Mouse (Mus musculus): ENCODE measurements at regions not wholly inside any gene's neighbourhood (a gene's known extent, or its start where the extent isn't known, plus 50 kb on each side); places are given as distances from the start of the nearest gene placed in this dataset.

DNA sequence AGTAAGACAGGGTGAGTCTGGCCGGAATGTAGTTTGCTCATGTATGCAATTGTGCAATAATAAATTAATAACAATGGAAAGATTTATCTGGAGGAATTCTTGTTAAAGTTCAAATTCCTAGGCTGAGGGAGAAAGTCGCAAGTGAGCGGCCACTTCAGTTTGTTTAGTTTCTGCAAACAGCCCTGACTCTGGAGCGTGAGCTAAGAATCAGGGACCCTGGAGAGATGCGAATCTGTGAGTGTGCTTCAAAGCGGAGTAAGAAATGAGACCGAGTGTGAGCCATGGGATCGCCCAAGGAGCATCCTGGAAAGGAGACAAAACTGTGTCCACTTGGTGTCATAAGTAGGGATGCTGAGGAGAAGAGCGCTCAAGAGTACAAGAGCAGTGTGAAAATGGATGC, 104.2 kb upstream of the Lrig3 start:
- no peak overlapping the region for H3K4me3 ChIP-seq (ENCODE audit: low read depth, low read length)
- H3K36me3 ChIP-seq (replicated peaks) = no peaks in the 10 kb centered on the region
- H3K9me3 ChIP-seq (replicated peaks) = peaks cover 37% of the 10 kb centered on the region
- no peak for DNase-seq (ENCODE audit: low spot score)
- H3K27me3 ChIP-seq (ENCODE audit: insufficient read depth, low read length) = no peaks in the 10 kb centered on the region
- no peak for TF ChIP-seq CTCF (IDR thresholded peaks at IDR 0.05; ENCODE audit: low read depth, low read length)
- no peak for TF ChIP-seq GATA2 (IDR thresholded peaks at IDR 0.05; ENCODE audit: borderline replicate concordance, low read depth, low read length)
- TF ChIP-seq POLR2AphosphoS5 (IDR thresholded peaks at IDR 0.05; ENCODE audit: insufficient replicate concordance, low read depth, low read length) = no peak
- no peak for TF ChIP-seq GATA1 (IDR thresholded peaks at IDR 0.05; ENCODE audit: borderline replicate concordance, low read length)
- TF ChIP-seq TAL1 (conservative IDR thresholded peaks at IDR 0.05; ENCODE audit: low read depth, low read length) = no peak
- no peaks in the 10 kb centered on the region for H3K4me1 ChIP-seq (ENCODE audit: insufficient read depth, low read depth, low read length)
- ATAC-seq (ENCODE audit: extremely low read depth, insufficient number of reproducible peaks, low FRiP score, poor library complexity, severe bottlenecking) = no peak

DNA sequence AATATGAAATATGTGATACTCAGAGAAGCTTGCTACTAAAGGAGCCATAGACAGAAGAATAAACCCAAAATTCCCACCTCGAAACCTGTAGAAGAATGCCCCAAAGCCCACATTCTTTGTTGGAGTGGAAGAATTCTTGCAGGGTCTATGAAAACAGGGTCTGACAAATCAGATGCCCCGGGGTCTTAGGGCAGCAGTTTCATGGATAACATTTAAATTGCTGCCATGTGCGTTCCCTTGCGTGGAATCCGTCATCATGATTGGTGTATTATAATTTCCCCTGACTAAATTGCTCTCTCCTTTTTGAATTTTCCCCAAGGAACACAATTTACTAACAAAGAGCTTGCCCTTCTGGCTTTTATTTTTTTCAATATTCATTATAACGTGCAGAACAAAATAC, 99.6 kb upstream of the Lrig3 start:
- no peaks in the 10 kb centered on the region for H3K27me3 ChIP-seq (ENCODE audit: insufficient read depth, low read length)
- H3K36me3 ChIP-seq (replicated peaks) = no peaks in the 10 kb centered on the region
- TF ChIP-seq GATA1 (IDR thresholded peaks at IDR 0.05; ENCODE audit: borderline replicate concordance, low read length) (no peak), POLR2AphosphoS5 (IDR thresholded peaks at IDR 0.05; ENCODE audit: insufficient replicate concordance, low read depth, low read length) (no peak)
- ATAC-seq (ENCODE audit: extremely low read depth, insufficient number of reproducible peaks, low FRiP score, poor library complexity, severe bottlenecking) (no peak), DNase-seq (ENCODE audit: low spot score) (no peak)
- no peak overlapping the region for H3K4me3 ChIP-seq (ENCODE audit: low read depth, low read length)
- H3K4me1 ChIP-seq (ENCODE audit: insufficient read depth, low read depth, low read length) = no peaks in the 10 kb centered on the region
- peaks cover 22% of the 10 kb centered on the region for H3K9me3 ChIP-seq (replicated peaks)

GRCm38 (mm10) chr10:125884563-125884962, 81.4 kb upstream of the Lrig3 start:
- no peak overlapping the region for H3K4me3 ChIP-seq (ENCODE audit: low read depth, low read length)
- no peaks in the 10 kb centered on the region for H3K27me3 ChIP-seq (ENCODE audit: insufficient read depth, low read length)
- DNase-seq (ENCODE audit: low spot score) (no peak), ATAC-seq (ENCODE audit: extremely low read depth, insufficient number of reproducible peaks, low FRiP score, poor library complexity, severe bottlenecking) (no peak)
- H3K4me1 ChIP-seq (ENCODE audit: insufficient read depth, low read depth, low read length) = no peaks in the 10 kb centered on the region
- H3K9me3 ChIP-seq (replicated peaks) = peaks cover 30% of the 10 kb centered on the region
- TF ChIP-seq TAL1 (conservative IDR thresholded peaks at IDR 0.05; ENCODE audit: low read depth, low read length) = no peak
- TF ChIP-seq GATA1 (IDR thresholded peaks at IDR 0.05; ENCODE audit: borderline replicate concordance, low read length) = no peak
- no peak for TF ChIP-seq GATA2 (IDR thresholded peaks at IDR 0.05; ENCODE audit: borderline replicate concordance, low read depth, low read length)
- TF ChIP-seq CTCF (IDR thresholded peaks at IDR 0.05; ENCODE audit: low read depth, low read length) = no peak
- TF ChIP-seq POLR2AphosphoS5 (IDR thresholded peaks at IDR 0.05; ENCODE audit: insufficient replicate concordance, low read depth, low read length) = no peak
- no peaks in the 10 kb centered on the region for H3K36me3 ChIP-seq (replicated peaks)

- ATAC-seq (ENCODE audit: extremely low read depth, insufficient number of reproducible peaks, low FRiP score, poor library complexity, severe bottlenecking) = no peak
- Histone ChIP-seq H3K36me3 (replicated peaks) (no peaks in the 10 kb centered on the region), H3K27me3 (ENCODE audit: insufficient read depth, low read length) (no peaks in the 10 kb centered on the region), H3K4me1 (ENCODE audit: insufficient read depth, low read depth, low read length) (no peaks in the 10 kb centered on the region), H3K9me3 (replicated peaks) (peaks cover 30% of the 10 kb centered on the region), H3K4me3 (ENCODE audit: low read depth, low read length) (no peak overlapping the region)
- DNase-seq (ENCODE audit: low spot score) = no peak
- no peak for TF ChIP-seq GATA2 (IDR thresholded peaks at IDR 0.05; ENCODE audit: borderline replicate concordance, low read depth, low read length)
- no peak for TF ChIP-seq POLR2AphosphoS5 (IDR thresholded peaks at IDR 0.05; ENCODE audit: insufficient replicate concordance, low read depth, low read length)
- no peak for TF ChIP-seq CTCF (IDR thresholded peaks at IDR 0.05; ENCODE audit: low read depth, low read length)
- no peak for TF ChIP-seq TAL1 (conservative IDR thresholded peaks at IDR 0.05; ENCODE audit: low read depth, low read length)
- TF ChIP-seq GATA1 (IDR thresholded peaks at IDR 0.05; ENCODE audit: borderline replicate concordance, low read length) = no peak
Measured at GRCm38 (mm10) chr10:125885796-125886195, 80.2 kb upstream of the Lrig3 start.

- ATAC-seq (ENCODE audit: extremely low read depth, insufficient number of reproducible peaks, low FRiP score, poor library complexity, severe bottlenecking) (no peak), DNase-seq (ENCODE audit: low spot score) (no peak)
- Histone ChIP-seq H3K27me3 (ENCODE audit: insufficient read depth, low read length) (no peaks in the 10 kb centered on the region), H3K4me1 (ENCODE audit: insufficient read depth, low read depth, low read length) (no peaks in the 10 kb centered on the region), H3K4me3 (ENCODE audit: low read depth, low read length) (no peak overlapping the region), H3K9me3 (replicated peaks) (peaks cover 21% of the 10 kb centered on the region), H3K36me3 (replicated peaks) (no peaks in the 10 kb centered on the region)
- TF ChIP-seq GATA2 (IDR thresholded peaks at IDR 0.05; ENCODE audit: borderline replicate concordance, low read depth, low read length) (no peak), POLR2AphosphoS5 (IDR thresholded peaks at IDR 0.05; ENCODE audit: insufficient replicate concordance, low read depth, low read length) (no peak), CTCF (IDR thresholded peaks at IDR 0.05; ENCODE audit: low read depth, low read length) (no peak), TAL1 (conservative IDR thresholded peaks at IDR 0.05; ENCODE audit: low read depth, low read length) (no peak), GATA1 (IDR thresholded peaks at IDR 0.05; ENCODE audit: borderline replicate concordance, low read length) (no peak)
Measured at GRCm38 (mm10) chr10:125892122-125892521, 73.8 kb upstream of the Lrig3 start.

DNA sequence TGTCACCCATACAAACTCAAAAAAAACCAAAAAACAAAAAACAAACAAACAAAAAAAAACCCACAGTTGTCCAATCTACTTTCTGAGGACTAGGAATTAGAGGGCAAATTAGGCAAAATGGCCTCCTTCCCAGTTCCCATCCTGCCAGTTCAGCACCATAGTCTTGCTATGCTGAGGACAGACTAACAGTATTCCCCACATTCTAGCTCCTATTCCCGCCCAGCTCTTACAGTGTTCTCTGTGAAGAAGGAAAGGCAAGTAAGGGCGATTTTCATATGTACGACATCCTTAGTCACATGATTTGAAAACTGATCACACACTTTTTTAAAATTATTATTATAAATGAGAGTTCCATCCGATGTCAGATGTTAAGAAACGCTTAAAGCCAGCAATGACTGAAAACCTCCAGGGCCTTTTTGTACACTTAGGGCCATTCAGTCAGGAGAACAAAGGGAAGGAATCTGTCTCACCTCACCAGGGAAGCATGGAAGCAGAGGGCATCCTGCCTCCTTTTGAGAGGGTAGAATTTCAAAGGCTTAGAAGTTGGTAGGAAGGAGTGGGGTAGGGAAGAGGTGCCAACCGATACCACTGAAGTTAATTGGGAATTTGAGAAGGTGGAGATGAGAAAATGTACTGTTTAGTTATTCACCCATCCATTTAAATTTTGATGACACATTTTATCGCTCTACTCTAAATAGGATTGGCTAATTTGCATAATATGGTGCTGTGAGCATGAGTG, 70.1 kb upstream of the Lrig3 start:
- Histone ChIP-seq H3K4me1 (ENCODE audit: insufficient read depth, low read depth, low read length) (no peaks in the 10 kb centered on the region), H3K36me3 (replicated peaks) (no peaks in the 10 kb centered on the region), H3K9me3 (replicated peaks) (peaks cover 21% of the 10 kb centered on the region), H3K4me3 (ENCODE audit: low read depth, low read length) (no peak overlapping the region), H3K27me3 (ENCODE audit: insufficient read depth, low read length) (no peaks in the 10 kb centered on the region)
- ATAC-seq (ENCODE audit: extremely low read depth, insufficient number of reproducible peaks, low FRiP score, poor library complexity, severe bottlenecking) = no peak
- TF ChIP-seq GATA2 (IDR thresholded peaks at IDR 0.05; ENCODE audit: borderline replicate concordance, low read depth, low read length) (no peak), CTCF (IDR thresholded peaks at IDR 0.05; ENCODE audit: low read depth, low read length) (no peak), POLR2AphosphoS5 (IDR thresholded peaks at IDR 0.05; ENCODE audit: insufficient replicate concordance, low read depth, low read length) (no peak), TAL1 (conservative IDR thresholded peaks at IDR 0.05; ENCODE audit: low read depth, low read length) (no peak), GATA1 (IDR thresholded peaks at IDR 0.05; ENCODE audit: borderline replicate concordance, low read length) (no peak)
- no peak for DNase-seq (ENCODE audit: low spot score)
